Mouse (Mus musculus): ENCODE measurements around the gene Crym. TPM values are rescaled to one million over a fixed set of nuclear protein-coding genes. Genes with fewer than 3 reads are reported as not detected.

Crym gene
- polyA plus RNA-seq, 1 experiment from 2014 or later, result 109 TPM

GRCm38 (mm10) chr7:120182891-120183290 is 19.0 kb downstream of the Crym start:
- H3K27me3 ChIP-seq, result no peaks in the 10 kb centered on the region
- H3K4me2 ChIP-seq (replicated peaks), result no peak overlapping the region
- H3K27ac ChIP-seq, result no peak overlapping the region
- H3K4me3 ChIP-seq, result no peak overlapping the region
- no peak for ATAC-seq (ENCODE audit: insufficient number of reproducible peaks, insufficient read depth, low FRiP score, low TSS enrichment)
- H3K4me1 ChIP-seq, result no peaks in the 10 kb centered on the region
- no peak overlapping the region for H3K9ac ChIP-seq
- no peaks in the 10 kb centered on the region for H3K36me3 ChIP-seq
- H3K9me3 ChIP-seq, result no peaks in the 10 kb centered on the region

- Histone ChIP-seq H3K4me2 (replicated peaks) (no peak overlapping the region), H3K36me3 (no peaks in the 10 kb centered on the region), H3K4me3 (no peak overlapping the region), H3K4me1 (no peaks in the 10 kb centered on the region), H3K27ac (no peak overlapping the region), H3K9me3 (no peaks in the 10 kb centered on the region), H3K27me3 (no peaks in the 10 kb centered on the region), H3K9ac (no peak overlapping the region)
- no peak for ATAC-seq (ENCODE audit: insufficient number of reproducible peaks, insufficient read depth, low FRiP score, low TSS enrichment)
- WGBS, result 91% methylated on average over 4 of the region's 4 CpGs
Observed at GRCm38 (mm10) chr7:120181401-120182230, 20.3 kb downstream of the Crym start.

- 88% methylated on average over 5 of the region's 5 CpGs for WGBS
- no peaks in the 10 kb centered on the region for H3K36me3 ChIP-seq
- no peak overlapping the region for H3K4me2 ChIP-seq (replicated peaks)
- ATAC-seq (ENCODE audit: insufficient number of reproducible peaks, insufficient read depth, low FRiP score, low TSS enrichment), result no peak
- no peak overlapping the region for H3K27ac ChIP-seq
- H3K4me1 ChIP-seq, result no peaks in the 10 kb centered on the region
- H3K9ac ChIP-seq, result no peak overlapping the region
- H3K4me3 ChIP-seq, result no peak overlapping the region
- no peaks in the 10 kb centered on the region for H3K27me3 ChIP-seq
- H3K9me3 ChIP-seq, result no peaks in the 10 kb centered on the region
Observed at GRCm38 (mm10) chr7:120180547-120180946, 21.4 kb downstream of the Crym start.

- no peak for ATAC-seq (ENCODE audit: insufficient number of reproducible peaks, insufficient read depth, low FRiP score, low TSS enrichment)
- 22% methylated on average over 2 of the region's 2 CpGs for WGBS
- no peak overlapping the region for H3K27ac ChIP-seq
Observed at GRCm38 (mm10) chr7:120178935-120179334, 23.0 kb downstream of the Crym start.

GRCm38 (mm10) chr7:120177611-120178010 is 24.3 kb downstream of the Crym start:
- no peaks in the 10 kb centered on the region for H3K27me3 ChIP-seq
- ATAC-seq (ENCODE audit: insufficient number of reproducible peaks, insufficient read depth, low FRiP score, low TSS enrichment), result no peak
- no peak overlapping the region for H3K27ac ChIP-seq
- no peaks in the 10 kb centered on the region for H3K9me3 ChIP-seq
- H3K4me1 ChIP-seq, result no peaks in the 10 kb centered on the region
- no peak overlapping the region for H3K4me2 ChIP-seq (replicated peaks)
- 77% methylated on average over 3 of the region's 3 CpGs for WGBS
- no peak overlapping the region for H3K4me3 ChIP-seq
- H3K9ac ChIP-seq, result no peak overlapping the region
- no peaks in the 10 kb centered on the region for H3K36me3 ChIP-seq

More at GRCm38 (mm10) chr7:120178935-120179334, 23.0 kb downstream of the Crym start:
- Histone ChIP-seq H3K36me3 (no peaks in the 10 kb centered on the region), H3K4me2 (replicated peaks) (no peak overlapping the region), H3K4me3 (no peak overlapping the region), H3K27me3 (no peaks in the 10 kb centered on the region), H3K4me1 (no peaks in the 10 kb centered on the region), H3K9me3 (no peaks in the 10 kb centered on the region), H3K9ac (no peak overlapping the region)

GRCm38 (mm10) chr7:120174723-120175504 is 27.0 kb downstream of the Crym start:
- Histone ChIP-seq H3K4me1 (no peaks in the 10 kb centered on the region), H3K27me3 (no peaks in the 10 kb centered on the region), H3K9ac (no peak overlapping the region), H3K4me2 (replicated peaks) (no peak overlapping the region), H3K27ac (no peak overlapping the region), H3K9me3 (no peaks in the 10 kb centered on the region), H3K36me3 (no peaks in the 10 kb centered on the region), H3K4me3 (no peak overlapping the region)
- WGBS, result 73% methylated on average over 11 of the region's 11 CpGs
- ATAC-seq (ENCODE audit: insufficient number of reproducible peaks, insufficient read depth, low FRiP score, low TSS enrichment), result no peak

GRCm38 (mm10) chr7:120173603-120174244 is 28.2 kb downstream of the Crym start, which contains the start of gene Anks4b:
Gene Anks4b (plus strand): TSS chr7:120173858.
- no peaks in the 10 kb centered on the region for H3K27me3 ChIP-seq
- ATAC-seq (ENCODE audit: insufficient number of reproducible peaks, insufficient read depth, low FRiP score, low TSS enrichment), result no peak
- H3K4me3 ChIP-seq, result no peak within 1 kb of the TSS
- H3K27ac ChIP-seq, result no peak within 1 kb of the TSS
- no peak within 1 kb of the TSS for H3K4me2 ChIP-seq (replicated peaks)
- H3K36me3 ChIP-seq, result no peaks in the 10 kb centered on the region
- WGBS, result 90% methylated on average over 10 of the region's 10 CpGs
- H3K4me1 ChIP-seq, result no peaks in the 10 kb centered on the region
- no peak within 1 kb of the TSS for H3K9ac ChIP-seq
- H3K9me3 ChIP-seq, result no peaks in the 10 kb centered on the region

GRCm38 (mm10) chr7:120172188-120172700 is 29.7 kb downstream of the Crym start:
- Histone ChIP-seq H3K4me1 (no peaks in the 10 kb centered on the region), H3K4me2 (replicated peaks) (no peak overlapping the region), H3K27me3 (no peaks in the 10 kb centered on the region), H3K36me3 (no peaks in the 10 kb centered on the region), H3K4me3 (no peak overlapping the region), H3K9me3 (no peaks in the 10 kb centered on the region), H3K27ac (no peak overlapping the region), H3K9ac (no peak overlapping the region)
- ATAC-seq (ENCODE audit: insufficient number of reproducible peaks, insufficient read depth, low FRiP score, low TSS enrichment), result no peak
- 89% methylated on average over 1 of the region's 1 CpGs for WGBS

- Histone ChIP-seq H3K4me1 (peaks cover 3% of the 10 kb centered on the region; the same call in 1 of the 2 replicates), H3K9me3 (no peaks in the 10 kb centered on the region), H3K36me3 (no peaks in the 10 kb centered on the region), H3K27ac (no peak overlapping the region), H3K9ac (no peak overlapping the region), H3K4me2 (replicated peaks) (no peak overlapping the region), H3K4me3 (no peak overlapping the region), H3K27me3 (no peaks in the 10 kb centered on the region)
- WGBS, result 82% methylated on average over 11 of the region's 11 CpGs
- ATAC-seq (ENCODE audit: insufficient number of reproducible peaks, insufficient read depth, low FRiP score, low TSS enrichment), result no peak
Observed at GRCm38 (mm10) chr7:120163581-120164251, 38.2 kb downstream of the Crym start.

GRCm38 (mm10) chr7:120158121-120158613 is 43.7 kb downstream of the Crym start:
- H3K4me1 ChIP-seq, result peaks cover 23% of the 10 kb centered on the region
- ATAC-seq (ENCODE audit: insufficient number of reproducible peaks, insufficient read depth, low FRiP score, low TSS enrichment), result no peak
- no peaks in the 10 kb centered on the region for H3K27me3 ChIP-seq
- H3K4me2 ChIP-seq (replicated peaks), result no peak overlapping the region
- 15% methylated on average over 4 of the region's 4 CpGs for WGBS
- H3K9ac ChIP-seq, result no peak overlapping the region
- no peaks in the 10 kb centered on the region for H3K36me3 ChIP-seq
- H3K4me3 ChIP-seq, result no peak overlapping the region
- 0 out of 2 replicates have a peak overlapping the region, but pooled peaks have one; percentile 25 for H3K27ac ChIP-seq
- H3K9me3 ChIP-seq, result no peaks in the 10 kb centered on the region

- Histone ChIP-seq H3K4me2 (replicated peaks) (no peak overlapping the region), H3K27ac (no peak overlapping the region), H3K9ac (no peak overlapping the region), H3K4me1 (peaks cover 23% of the 10 kb centered on the region), H3K9me3 (no peaks in the 10 kb centered on the region), H3K4me3 (no peak overlapping the region), H3K27me3 (no peaks in the 10 kb centered on the region), H3K36me3 (no peaks in the 10 kb centered on the region)
- 29% methylated on average over 5 of the region's 5 CpGs for WGBS
- no peak for ATAC-seq (ENCODE audit: insufficient number of reproducible peaks, insufficient read depth, low FRiP score, low TSS enrichment)
Observed at GRCm38 (mm10) chr7:120157575-120158061, 44.3 kb downstream of the Crym start.
